Mouse (Mus musculus): ENCODE measurements around the gene Macc1. TPM values are rescaled to one million over a fixed set of nuclear protein-coding genes. Genes with fewer than 3 reads are reported as not detected.

Macc1 gene
- polyA plus RNA-seq, 1 experiment from 2014 or later, result 0.04 TPM

GRCm38 (mm10) chr12:119483922-119484631 lies 170.0 kb downstream of the Macc1 start:
- H3K9me3 ChIP-seq (replicated peaks; ENCODE audit: control insufficient read depth, low read length), result no peaks in the 10 kb centered on the region
- ATAC-seq (replicated peaks; ENCODE audit: extremely low read depth, insufficient read depth, low FRiP score), result no peak
- H3K36me3 ChIP-seq (ENCODE audit: control insufficient read depth, insufficient read depth), result no peaks in the 10 kb centered on the region
- no peaks in the 10 kb centered on the region for H3K27me3 ChIP-seq (ENCODE audit: control insufficient read depth, insufficient read depth, low read length)
- no peak overlapping the region for H3K27ac ChIP-seq (ENCODE audit: low read length)
- H3K4me3 ChIP-seq (ENCODE audit: low read length), result no peak overlapping the region
- WGBS, result 76% methylated on average over 5 of the region's 5 CpGs
- no peak overlapping the region for H3K4me2 ChIP-seq (ENCODE audit: low read depth, low read length)
- H3K9ac ChIP-seq (ENCODE audit: low read length), result no peak overlapping the region
- H3K4me1 ChIP-seq (ENCODE audit: control insufficient read depth, insufficient read depth, low read length), result no peaks in the 10 kb centered on the region

GRCm38 (mm10) chr12:119511145-119511544 lies 197.1 kb downstream of the Macc1 start:
- ATAC-seq (replicated peaks; ENCODE audit: extremely low read depth, insufficient read depth, low FRiP score), result no peak
- H3K9me3 ChIP-seq (replicated peaks; ENCODE audit: control insufficient read depth, low read length), result no peaks in the 10 kb centered on the region
- no peak overlapping the region for H3K9ac ChIP-seq (ENCODE audit: low read length)
- no peaks in the 10 kb centered on the region for H3K4me1 ChIP-seq (ENCODE audit: control insufficient read depth, insufficient read depth, low read length)
- no peak overlapping the region for H3K27ac ChIP-seq (ENCODE audit: low read length)
- H3K27me3 ChIP-seq (ENCODE audit: control insufficient read depth, insufficient read depth, low read length), result no peaks in the 10 kb centered on the region
- H3K4me3 ChIP-seq (ENCODE audit: low read length), result no peak overlapping the region
- H3K4me2 ChIP-seq (ENCODE audit: low read depth, low read length), result no peak overlapping the region
- no peaks in the 10 kb centered on the region for H3K36me3 ChIP-seq (ENCODE audit: control insufficient read depth, insufficient read depth)

Other genes starting within 250 kb of the Macc1 start
- gene Itgb8, start 75.5 kb upstream of the Macc1 start, polyA plus RNA-seq (2015; fragmentation: Nextera tagmentation; extraction: Ambion mirVana), result 2.0 and 2.6 TPM in 2 replicates